Mouse (Mus musculus): ENCODE data around the gene Exoc5. TPM values are rescaled to one million over a fixed set of nuclear protein-coding genes. Genes with fewer than 3 reads are reported as not detected.

Gene Exoc5
- polyA plus RNA-seq, 1 experiment = 21.8 TPM

- TF ChIP-seq POLR2A (IDR thresholded peaks at IDR 0.05; ENCODE audit: borderline replicate concordance, control insufficient read depth, low read depth, low read length) = no peak
- no peak for TF ChIP-seq CTCF (IDR thresholded peaks at IDR 0.05; ENCODE audit: control insufficient read depth, insufficient read depth, low read length)
- Histone ChIP-seq H3K27ac (ENCODE audit: control insufficient read depth, insufficient read depth, low read depth, low read length, poor library complexity) (no peak overlapping the region), H3K4me3 (replicated peaks; ENCODE audit: control insufficient read depth, low read depth, low read length) (no peak overlapping the region), H3K4me1 (ENCODE audit: control insufficient read depth, insufficient read depth, low read length) (no peaks in the 10 kb centered on the region)
- 84% methylated on average over 9 of the region's 9 CpGs for WGBS
Observed at GRCm38 (mm10) chr14:48968670-48969069, 97.8 kb downstream of the Exoc5 start.

Other genes with a start within 250 kb of the Exoc5 start
- gene Ap5m1, start 556 bp downstream of the Exoc5 start, polyA plus RNA-seq (2011; ENCODE audit: insufficient read depth, insufficient read length, low replicate concordance, missing spikeins) = 4.7 and 5.4 TPM in 2 replicates
- gene Naa30, start 105.6 kb upstream of the Exoc5 start, polyA plus RNA-seq (2011; ENCODE audit: insufficient read depth, insufficient read length, low replicate concordance, missing spikeins) = 8.1 and 13.6 TPM in 2 replicates
- not detected in 2 replicates for gene ccdc198, start 178.8 kb upstream of the Exoc5 start, polyA plus RNA-seq (2011; ENCODE audit: insufficient read depth, insufficient read length, low replicate concordance, missing spikeins)

All from bone marrow, adult 2 months (tissue).